Mouse (Mus musculus): Measurements from ENCODE around the gene Mgst3. TPM values are rescaled to one million over a fixed set of nuclear protein-coding genes. Genes with fewer than 3 reads are reported as not detected.

Mgst3 gene
- polyA plus RNA-seq (2012; rRNA removed) = 560 and 626 TPM in 2 replicates

DNA sequence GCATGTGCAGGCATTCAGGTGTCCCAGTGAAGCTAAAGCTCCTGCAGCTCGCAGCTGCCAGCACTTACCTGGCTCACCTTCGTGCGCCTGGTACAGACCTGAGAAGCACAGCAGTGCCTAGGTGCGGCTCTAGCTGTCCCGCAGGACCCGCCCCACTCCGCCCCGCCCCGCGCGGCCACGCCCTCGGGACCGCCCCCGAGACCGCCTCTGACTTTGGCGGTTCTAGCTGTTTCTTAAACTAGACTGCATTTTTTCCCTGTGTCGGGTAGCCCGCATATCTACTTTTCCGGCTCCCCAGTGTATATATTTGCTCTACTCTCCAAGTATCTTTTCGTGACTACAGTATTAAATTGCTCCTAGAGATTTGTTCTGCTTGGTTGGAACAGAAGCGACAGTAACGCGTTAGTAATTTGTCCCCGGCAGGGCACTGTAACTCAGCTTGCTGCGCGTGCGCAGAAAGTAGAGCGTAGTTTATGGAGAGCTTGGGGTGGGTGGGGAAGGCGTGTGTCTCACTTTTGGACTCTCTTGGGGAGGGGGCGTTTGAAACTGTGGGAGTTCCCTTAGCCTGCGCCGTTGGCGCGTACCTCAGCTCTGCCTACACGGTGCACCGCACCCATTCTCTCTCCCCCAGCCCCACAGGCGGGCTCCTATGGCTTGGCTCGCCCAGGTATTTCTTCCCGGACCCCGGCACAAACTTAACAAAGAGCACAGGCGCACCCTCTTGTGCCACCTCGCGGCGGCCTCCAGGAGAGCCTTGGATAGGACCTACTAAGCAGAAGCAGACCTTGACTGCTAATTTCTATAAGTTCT is at the start of gene Mgst3:
Gene Mgst3, minus strand, starts transcription at position 159 of the 810 bp plus-strand sequence.
- H3K4me3 ChIP-seq (ENCODE audit: insufficient read depth, low read depth, low read length) = peak within 1 kb of the TSS; percentile 58
- under 1% methylated on average over 45 of the region's 45 CpGs for WGBS
- TF ChIP-seq CTCF (conservative IDR thresholded peaks at IDR 0.05; ENCODE audit: insufficient read depth, insufficient read length, low read depth, low read length) (peak; percentile 68), POLR2A (IDR thresholded peaks at IDR 0.05; ENCODE audit: low read depth, low read length) (peak; percentile 93)
- peak within 1 kb of the TSS; percentile 75 for H3K27ac ChIP-seq (ENCODE audit: insufficient read depth, low read depth, low read length)
- H3K27me3 ChIP-seq (replicated peaks; ENCODE audit: control insufficient read depth, insufficient read depth, low read length) = no peaks in the 10 kb centered on the region
- peak; percentile 98 for DNase-seq
- H3K36me3 ChIP-seq (ENCODE audit: control insufficient read depth, insufficient read depth, low read length) = no peaks in the 10 kb centered on the region
- H3K4me1 ChIP-seq (ENCODE audit: control insufficient read depth, insufficient read depth, low read length) = peaks cover 17% of the 10 kb centered on the region

DNA sequence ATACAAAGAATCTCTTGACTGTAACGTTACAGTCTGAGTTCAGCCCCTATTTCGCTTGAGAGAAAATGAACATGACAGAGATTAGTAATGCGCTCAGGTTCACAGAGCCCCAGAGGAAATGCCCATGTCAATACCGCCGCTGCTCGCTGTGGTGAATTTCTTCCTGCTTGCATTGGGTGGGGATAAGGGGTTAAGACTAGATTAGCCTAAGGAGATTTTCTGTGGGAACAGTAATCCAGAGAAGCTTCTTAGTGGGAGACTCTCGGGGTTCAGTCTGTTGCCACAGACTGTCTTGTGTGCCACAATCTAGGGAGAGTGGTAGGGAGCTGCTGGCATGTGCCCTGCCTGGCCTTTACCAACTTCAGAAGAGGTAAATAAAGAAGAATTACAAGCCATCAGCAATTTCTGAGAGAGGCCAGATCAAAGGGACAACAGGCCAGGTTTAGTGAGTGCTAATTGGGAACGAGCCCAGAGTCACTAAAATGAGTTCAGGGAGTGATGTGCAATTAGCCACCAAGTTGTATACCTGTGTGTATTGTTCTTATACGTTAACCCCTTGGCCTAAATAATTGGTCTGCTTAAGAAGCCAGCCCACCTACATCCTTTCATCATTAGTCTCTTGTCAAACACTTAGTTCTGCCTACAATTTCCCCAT is 44.7 kb upstream of the Mgst3 start:
- Histone ChIP-seq H3K4me3 (ENCODE audit: insufficient read depth, low read depth, low read length) (no peak overlapping the region), H3K4me1 (ENCODE audit: control insufficient read depth, insufficient read depth, low read length) (no peaks in the 10 kb centered on the region), H3K27ac (ENCODE audit: insufficient read depth, low read depth, low read length) (no peak overlapping the region), H3K27me3 (replicated peaks; ENCODE audit: control insufficient read depth, insufficient read depth, low read length) (no peaks in the 10 kb centered on the region), H3K36me3 (ENCODE audit: control insufficient read depth, insufficient read depth, low read length) (no peaks in the 10 kb centered on the region)
- DNase-seq = no peak
- no peak for TF ChIP-seq CTCF (conservative IDR thresholded peaks at IDR 0.05; ENCODE audit: insufficient read depth, insufficient read length, low read depth, low read length)
- no peak for TF ChIP-seq POLR2A (IDR thresholded peaks at IDR 0.05; ENCODE audit: low read depth, low read length)
- WGBS = 65% methylated on average over 9 of the region's 9 CpGs

DNA sequence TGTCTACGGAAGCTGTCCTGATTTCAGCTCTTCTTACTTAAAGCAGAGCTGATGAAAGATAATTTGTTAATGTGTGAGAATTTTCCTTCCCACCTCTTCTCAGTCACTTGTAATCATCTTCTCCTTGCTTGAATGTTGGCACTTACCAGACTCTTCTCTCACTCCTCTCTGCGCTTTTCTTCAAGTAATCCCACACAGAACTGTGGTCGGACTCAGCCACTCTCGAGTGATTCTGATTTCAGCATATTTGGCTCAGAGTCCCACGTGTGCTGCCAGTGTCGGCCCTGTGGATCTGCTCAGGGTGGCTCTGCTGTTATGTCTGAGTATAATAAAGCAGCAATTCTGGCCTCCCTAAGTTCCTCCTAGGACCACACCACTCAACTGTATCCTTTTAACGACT is 43.5 kb upstream of the Mgst3 start:
- Histone ChIP-seq H3K27ac (ENCODE audit: insufficient read depth, low read depth, low read length) (no peak overlapping the region), H3K4me1 (ENCODE audit: control insufficient read depth, insufficient read depth, low read length) (no peaks in the 10 kb centered on the region), H3K4me3 (ENCODE audit: insufficient read depth, low read depth, low read length) (no peak overlapping the region), H3K27me3 (replicated peaks; ENCODE audit: control insufficient read depth, insufficient read depth, low read length) (no peaks in the 10 kb centered on the region), H3K36me3 (ENCODE audit: control insufficient read depth, insufficient read depth, low read length) (no peaks in the 10 kb centered on the region)
- no peak for DNase-seq
- WGBS = 73% methylated on average over 7 of the region's 7 CpGs
- no peak for TF ChIP-seq CTCF (conservative IDR thresholded peaks at IDR 0.05; ENCODE audit: insufficient read depth, insufficient read length, low read depth, low read length)
- no peak for TF ChIP-seq POLR2A (IDR thresholded peaks at IDR 0.05; ENCODE audit: low read depth, low read length)

DNA sequence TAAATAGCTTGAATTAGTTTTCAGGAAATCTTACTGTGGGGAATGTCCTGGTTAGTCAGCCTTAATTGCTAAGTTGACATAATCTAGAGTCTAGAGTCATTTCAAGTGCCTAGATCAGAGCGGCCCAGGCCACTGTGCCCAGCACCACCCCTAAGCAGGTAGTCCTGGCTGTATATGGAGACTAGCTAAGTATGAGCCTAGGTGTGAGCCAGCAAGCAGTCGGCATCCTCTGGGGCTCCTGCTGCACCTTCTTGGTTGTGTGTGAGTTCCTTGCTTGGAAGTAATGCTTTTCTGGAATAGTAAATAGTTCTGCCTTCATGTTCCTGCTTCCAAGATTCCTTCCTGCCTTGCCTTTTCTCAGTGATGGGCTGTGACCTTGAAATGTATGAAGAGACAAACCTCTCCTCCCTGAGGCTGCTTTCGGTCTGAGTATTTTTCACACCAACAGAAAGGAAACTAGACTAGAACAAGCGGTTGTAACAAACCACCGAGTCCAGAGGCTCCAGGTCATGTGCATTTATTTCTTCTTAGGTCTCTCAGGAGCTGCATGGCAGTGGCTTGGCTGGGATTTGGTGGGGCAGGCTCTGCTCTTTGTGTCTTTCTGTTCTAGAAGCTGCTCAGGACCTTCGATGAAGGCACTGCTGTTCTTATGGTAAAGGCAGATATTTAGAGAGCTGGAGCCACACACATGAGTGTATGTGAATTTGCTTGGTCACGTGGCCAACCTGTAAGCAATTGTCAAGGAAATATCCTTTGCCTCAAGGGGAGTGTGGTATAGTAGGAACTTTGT is 42.7 kb upstream of the Mgst3 start:
- 81% methylated on average over 7 of the region's 7 CpGs for WGBS
- H3K4me3 ChIP-seq (ENCODE audit: insufficient read depth, low read depth, low read length) = no peak overlapping the region

DNA sequence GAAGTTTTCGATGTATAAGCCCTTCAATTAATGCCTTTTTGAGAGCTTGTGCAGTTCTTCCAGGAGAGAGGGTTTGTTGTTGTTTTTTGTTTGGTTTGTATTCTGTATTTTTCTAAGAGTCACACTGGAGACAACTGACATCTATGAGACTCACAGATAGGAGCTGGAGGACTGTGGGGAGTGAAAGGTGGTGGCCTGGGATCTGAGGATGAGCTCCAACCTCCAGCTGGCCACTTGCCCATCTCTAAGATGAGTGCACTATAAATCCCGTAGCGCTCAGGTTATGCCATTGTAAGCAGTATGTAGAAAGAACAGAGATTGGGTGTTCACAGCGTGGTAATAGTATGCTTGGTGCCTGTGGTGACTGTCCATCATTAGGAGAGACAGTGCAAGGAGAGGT is 41.3 kb upstream of the Mgst3 start:
- Histone ChIP-seq H3K36me3 (ENCODE audit: control insufficient read depth, insufficient read depth, low read length) (no peaks in the 10 kb centered on the region), H3K27me3 (replicated peaks; ENCODE audit: control insufficient read depth, insufficient read depth, low read length) (no peaks in the 10 kb centered on the region), H3K27ac (ENCODE audit: insufficient read depth, low read depth, low read length) (no peak overlapping the region), H3K4me3 (ENCODE audit: insufficient read depth, low read depth, low read length) (no peak overlapping the region), H3K4me1 (ENCODE audit: control insufficient read depth, insufficient read depth, low read length) (no peaks in the 10 kb centered on the region)
- WGBS = 87% methylated on average over 4 of the region's 4 CpGs
- no peak for TF ChIP-seq CTCF (conservative IDR thresholded peaks at IDR 0.05; ENCODE audit: insufficient read depth, insufficient read length, low read depth, low read length)
- TF ChIP-seq POLR2A (IDR thresholded peaks at IDR 0.05; ENCODE audit: low read depth, low read length) = no peak
- DNase-seq = no peak

More for the DNA sequence above, 42.7 kb upstream of the Mgst3 start:
- DNase-seq = no peak
- TF ChIP-seq CTCF (conservative IDR thresholded peaks at IDR 0.05; ENCODE audit: insufficient read depth, insufficient read length, low read depth, low read length) = no peak
- TF ChIP-seq POLR2A (IDR thresholded peaks at IDR 0.05; ENCODE audit: low read depth, low read length) = no peak
- H3K4me1 ChIP-seq (ENCODE audit: control insufficient read depth, insufficient read depth, low read length) = no peaks in the 10 kb centered on the region
- H3K27ac ChIP-seq (ENCODE audit: insufficient read depth, low read depth, low read length) = no peak overlapping the region
- H3K27me3 ChIP-seq (replicated peaks; ENCODE audit: control insufficient read depth, insufficient read depth, low read length) = no peaks in the 10 kb centered on the region
- no peaks in the 10 kb centered on the region for H3K36me3 ChIP-seq (ENCODE audit: control insufficient read depth, insufficient read depth, low read length)

DNA sequence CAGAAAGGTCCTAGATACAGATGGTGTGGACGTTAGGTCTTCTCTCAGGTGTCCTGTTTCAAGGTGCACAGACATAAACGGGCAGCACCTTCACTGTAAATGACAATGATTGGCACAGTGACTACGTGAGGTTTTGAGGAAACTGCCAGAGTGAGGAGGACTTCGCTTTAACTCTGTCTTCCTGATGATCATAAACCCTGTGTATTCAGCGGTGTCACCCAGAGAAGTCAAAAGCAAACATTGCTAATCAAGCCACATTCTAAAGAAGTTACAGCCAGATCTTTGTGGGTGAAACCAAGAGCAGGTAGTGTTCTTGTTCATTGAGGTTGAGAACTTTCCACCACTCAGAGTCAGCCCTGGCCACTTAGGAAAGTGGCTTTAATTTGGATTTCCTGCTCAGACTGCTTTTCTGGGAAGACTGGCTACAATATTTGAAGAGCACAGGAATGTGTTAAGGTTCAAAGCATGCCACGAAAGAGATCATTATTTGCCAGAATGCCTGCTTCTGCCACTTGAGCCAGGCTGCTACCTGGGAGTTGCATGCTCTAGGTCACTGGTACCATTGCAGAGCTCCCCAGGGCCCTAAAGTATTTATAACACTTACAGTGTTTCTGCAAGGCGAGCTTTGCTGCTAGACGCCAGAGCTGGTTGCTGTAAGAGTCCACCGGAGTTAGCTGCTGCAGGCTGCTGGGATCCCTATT is 37.5 kb upstream of the Mgst3 start:
- no peak overlapping the region for H3K4me3 ChIP-seq (ENCODE audit: insufficient read depth, low read depth, low read length)
- TF ChIP-seq CTCF (conservative IDR thresholded peaks at IDR 0.05; ENCODE audit: insufficient read depth, insufficient read length, low read depth, low read length) (no peak), POLR2A (IDR thresholded peaks at IDR 0.05; ENCODE audit: low read depth, low read length) (no peak)
- H3K27me3 ChIP-seq (replicated peaks; ENCODE audit: control insufficient read depth, insufficient read depth, low read length) = no peaks in the 10 kb centered on the region
- 51% methylated on average over 9 of the region's 9 CpGs for WGBS
- no peaks in the 10 kb centered on the region for H3K4me1 ChIP-seq (ENCODE audit: control insufficient read depth, insufficient read depth, low read length)
- H3K27ac ChIP-seq (ENCODE audit: insufficient read depth, low read depth, low read length) = no peak overlapping the region
- no peak for DNase-seq
- no peaks in the 10 kb centered on the region for H3K36me3 ChIP-seq (ENCODE audit: control insufficient read depth, insufficient read depth, low read length)

Data from kidney, adult 2 months (tissue).